Mouse (Mus musculus): Measurements from ENCODE around the gene Hmg20a. TPM values are rescaled to one million over a fixed set of nuclear protein-coding genes. Genes with fewer than 3 reads are reported as not detected.

Hmg20a gene
- polyA plus RNA-seq, 1 experiment from 2014 or later, result 22.2 TPM

GRCm38 (mm10) chr9:56486158-56486557 lies 67.7 kb downstream of the Hmg20a start:
- Histone ChIP-seq H3K9ac (replicated peaks; ENCODE audit: low read depth) (no peak overlapping the region), H3K4me1 (ENCODE audit: insufficient read depth, low read depth, low read length) (no peaks in the 10 kb centered on the region; the same call in 1 of the 2 replicates), H3K27me3 (replicated peaks; ENCODE audit: insufficient read depth, low read length) (no peaks in the 10 kb centered on the region), H3K4me2 (replicated peaks; ENCODE audit: low read depth, low read length) (no peak overlapping the region), H3K36me3 (ENCODE audit: insufficient read depth, low read length) (peaks cover 4% of the 10 kb centered on the region; the same call in 1 of the 2 replicates), H3K4me3 (ENCODE audit: low read depth, low read length) (no peak overlapping the region), H3K9me3 (ENCODE audit: low read length) (no peaks in the 10 kb centered on the region), H3K27ac (ENCODE audit: low read length) (no peak overlapping the region)
- ATAC-seq (no peak), DNase-seq (ENCODE audit: low spot score) (no peak)
- no peak for TF ChIP-seq EP300 (IDR thresholded peaks at IDR 0.05)
- WGBS, result 82% methylated on average over 3 of the region's 3 CpGs

GRCm38 (mm10) chr9:56487651-56488050 lies 69.2 kb downstream of the Hmg20a start:
- TF ChIP-seq CTCF (IDR thresholded peaks at IDR 0.05) (no peak), EP300 (IDR thresholded peaks at IDR 0.05) (no peak)
- DNase-seq (ENCODE audit: low spot score) (no peak), ATAC-seq (no peak)
- no peaks in the 10 kb centered on the region for H3K27me3 ChIP-seq (replicated peaks; ENCODE audit: insufficient read depth, low read length)
- H3K36me3 ChIP-seq (ENCODE audit: insufficient read depth, low read length), result peaks cover 4% of the 10 kb centered on the region; the same call in 1 of the 2 replicates
- H3K4me1 ChIP-seq (ENCODE audit: insufficient read depth, low read depth, low read length), result no peaks in the 10 kb centered on the region; the same call in 1 of the 2 replicates
- no peak overlapping the region for H3K9ac ChIP-seq (replicated peaks; ENCODE audit: low read depth)
- no peaks in the 10 kb centered on the region for H3K9me3 ChIP-seq (ENCODE audit: low read length)
- no peak overlapping the region for H3K4me3 ChIP-seq (ENCODE audit: low read depth, low read length)
- no peak overlapping the region for H3K4me2 ChIP-seq (replicated peaks; ENCODE audit: low read depth, low read length)
- H3K27ac ChIP-seq (ENCODE audit: low read length), result no peak overlapping the region
- 94% methylated on average over 3 of the region's 3 CpGs for WGBS

- no peak for ATAC-seq
- WGBS, result 82% methylated on average over 3 of the region's 3 CpGs
- H3K4me1 ChIP-seq (ENCODE audit: insufficient read depth, low read depth, low read length), result peaks cover 10% of the 10 kb centered on the region; the same call in 1 of the 2 replicates
- no peak overlapping the region for H3K4me3 ChIP-seq (ENCODE audit: low read depth, low read length)
- no peak for DNase-seq (ENCODE audit: low spot score)
- H3K4me2 ChIP-seq (replicated peaks; ENCODE audit: low read depth, low read length), result no peak overlapping the region
- TF ChIP-seq EP300 (IDR thresholded peaks at IDR 0.05) (no peak), CTCF (IDR thresholded peaks at IDR 0.05) (no peak)
- H3K27ac ChIP-seq (ENCODE audit: low read length), result peak overlapping the region; percentile 51; the same call in 1 of the 2 replicates
- no peaks in the 10 kb centered on the region for H3K9me3 ChIP-seq (ENCODE audit: low read length)
- no peaks in the 10 kb centered on the region for H3K27me3 ChIP-seq (replicated peaks; ENCODE audit: insufficient read depth, low read length)
- peaks cover 4% of the 10 kb centered on the region; the same call in 1 of the 2 replicates for H3K36me3 ChIP-seq (ENCODE audit: insufficient read depth, low read length)
- no peak overlapping the region for H3K9ac ChIP-seq (replicated peaks; ENCODE audit: low read depth)
Observed at GRCm38 (mm10) chr9:56492391-56492790, 74.0 kb downstream of the Hmg20a start.

GRCm38 (mm10) chr9:56492916-56493315 lies 74.5 kb downstream of the Hmg20a start:
- 19% methylated on average over 1 of the region's 1 CpGs for WGBS
- DNase-seq (ENCODE audit: low spot score), result peak; percentile 44
- 0 out of 2 replicates have a peak, but pooled peaks have one; percentile 25 for ATAC-seq

GRCm38 (mm10) chr9:56495088-56495487 lies 76.7 kb downstream of the Hmg20a start:
- Histone ChIP-seq H3K4me3 (ENCODE audit: low read depth, low read length) (no peak overlapping the region), H3K4me1 (ENCODE audit: insufficient read depth, low read depth, low read length) (peaks cover 28% of the 10 kb centered on the region; the same call in 1 of the 2 replicates), H3K27me3 (replicated peaks; ENCODE audit: insufficient read depth, low read length) (no peaks in the 10 kb centered on the region), H3K36me3 (ENCODE audit: insufficient read depth, low read length) (peaks cover under 1% of the 10 kb centered on the region; the same call in 1 of the 2 replicates), H3K27ac (ENCODE audit: low read length) (no peak overlapping the region), H3K9ac (replicated peaks; ENCODE audit: low read depth) (no peak overlapping the region), H3K9me3 (ENCODE audit: low read length) (no peaks in the 10 kb centered on the region), H3K4me2 (replicated peaks; ENCODE audit: low read depth, low read length) (no peak overlapping the region)
- ATAC-seq (no peak), DNase-seq (ENCODE audit: low spot score) (no peak)
- 56% methylated on average over 7 of the region's 7 CpGs for WGBS
- TF ChIP-seq EP300 (IDR thresholded peaks at IDR 0.05) (no peak), CTCF (IDR thresholded peaks at IDR 0.05) (no peak)

More at GRCm38 (mm10) chr9:56492916-56493315, 74.5 kb downstream of the Hmg20a start:
- H3K36me3 ChIP-seq (ENCODE audit: insufficient read depth, low read length), result peaks cover 4% of the 10 kb centered on the region; the same call in 1 of the 2 replicates
- no peaks in the 10 kb centered on the region for H3K27me3 ChIP-seq (replicated peaks; ENCODE audit: insufficient read depth, low read length)
- H3K9ac ChIP-seq (replicated peaks; ENCODE audit: low read depth), result no peak overlapping the region
- no peak for TF ChIP-seq CTCF (IDR thresholded peaks at IDR 0.05)
- TF ChIP-seq EP300 (IDR thresholded peaks at IDR 0.05), result no peak
- H3K27ac ChIP-seq (ENCODE audit: low read length), result no peak overlapping the region
- H3K4me3 ChIP-seq (ENCODE audit: low read depth, low read length), result no peak overlapping the region
- no peaks in the 10 kb centered on the region for H3K9me3 ChIP-seq (ENCODE audit: low read length)
- peaks cover 14% of the 10 kb centered on the region; the same call in 1 of the 2 replicates for H3K4me1 ChIP-seq (ENCODE audit: insufficient read depth, low read depth, low read length)
- no peak overlapping the region for H3K4me2 ChIP-seq (replicated peaks; ENCODE audit: low read depth, low read length)

- Histone ChIP-seq H3K4me3 (ENCODE audit: low read depth, low read length) (no peak overlapping the region), H3K9me3 (ENCODE audit: low read length) (no peaks in the 10 kb centered on the region), H3K27ac (ENCODE audit: low read length) (0 out of 2 replicates have a peak overlapping the region, but pooled peaks have one; percentile 27), H3K4me2 (replicated peaks; ENCODE audit: low read depth, low read length) (no peak overlapping the region), H3K9ac (replicated peaks; ENCODE audit: low read depth) (no peak overlapping the region), H3K36me3 (ENCODE audit: insufficient read depth, low read length) (no peaks in the 10 kb centered on the region), H3K4me1 (ENCODE audit: insufficient read depth, low read depth, low read length) (peaks cover 31% of the 10 kb centered on the region; the same call in 1 of the 2 replicates), H3K27me3 (replicated peaks; ENCODE audit: insufficient read depth, low read length) (no peaks in the 10 kb centered on the region)
- no peak for TF ChIP-seq EP300 (IDR thresholded peaks at IDR 0.05)
- TF ChIP-seq CTCF (IDR thresholded peaks at IDR 0.05), result no peak
- DNase-seq (ENCODE audit: low spot score) (no peak), ATAC-seq (no peak)
- 45% methylated on average over 5 of the region's 5 CpGs for WGBS
Observed at GRCm38 (mm10) chr9:56495795-56496232, 77.4 kb downstream of the Hmg20a start.

Data from lung, postnatal 0 days (tissue).